Mouse (Mus musculus): ENCODE results near the gene Bag3. TPM values are rescaled to one million over a fixed set of nuclear protein-coding genes. Genes with fewer than 3 reads are reported as not detected.

The Bag3 gene
- polyA plus RNA-seq, 1 experiment from 2014 or later, result 3.7 TPM

DNA sequence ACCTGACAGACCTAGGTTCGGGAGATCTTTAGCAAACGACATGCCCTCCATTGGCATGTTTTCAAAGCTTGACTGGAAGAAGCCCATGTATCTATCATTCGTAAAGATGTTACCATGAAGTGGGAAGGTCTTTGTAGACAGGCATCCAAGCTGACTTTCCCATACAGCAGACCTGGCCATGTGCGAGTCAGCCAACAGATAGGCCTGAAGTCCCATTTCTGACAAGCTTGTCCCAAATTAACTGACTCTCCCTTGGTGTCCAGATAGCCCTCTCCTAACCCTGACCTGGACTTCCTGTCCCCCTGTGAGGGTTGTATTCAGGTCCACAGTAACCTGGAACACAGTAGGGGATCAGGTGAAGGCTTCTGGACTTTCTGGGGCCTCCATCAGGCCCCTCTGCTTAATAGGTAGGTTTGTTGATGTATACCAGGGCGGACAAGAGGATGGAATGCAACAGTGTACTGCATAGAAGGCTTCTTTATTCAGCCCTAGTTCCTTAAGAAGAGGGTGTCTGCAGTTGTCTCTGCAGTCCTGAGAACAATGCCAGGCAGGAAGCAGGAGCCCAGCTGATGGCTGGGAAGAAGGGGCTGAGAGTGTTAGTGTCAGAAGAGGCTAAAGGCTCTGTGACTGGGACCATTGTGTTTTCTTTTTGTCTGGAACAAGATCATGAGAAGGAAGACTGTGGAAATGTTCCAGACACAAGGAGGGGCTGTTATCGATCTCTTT is 9.2 kb downstream of the Bag3 start:
- 75% methylated on average over 6 of the region's 6 CpGs for WGBS (ENCODE audit: insufficient replicate concordance)
- no peaks in the 10 kb centered on the region for H3K27me3 ChIP-seq (ENCODE audit: insufficient read depth, low read length)
- no peak overlapping the region for H3K4me2 ChIP-seq (ENCODE audit: low read depth, low read length)
- DNase-seq (no peak), ATAC-seq (no peak)
- no peak overlapping the region for H3K4me3 ChIP-seq (ENCODE audit: low read depth, low read length)
- peaks cover 54% of the 10 kb centered on the region for H3K4me1 ChIP-seq (ENCODE audit: insufficient read depth)
- H3K9ac ChIP-seq (replicated peaks), result no peak overlapping the region
- no peaks in the 10 kb centered on the region for H3K36me3 ChIP-seq (replicated peaks; ENCODE audit: insufficient read depth, low read length)
- no peak for TF ChIP-seq EP300 (IDR thresholded peaks at IDR 0.05; ENCODE audit: low read depth)
- TF ChIP-seq CTCF (IDR thresholded peaks at IDR 0.05; ENCODE audit: low read depth), result no peak
- H3K27ac ChIP-seq (ENCODE audit: low read depth), result no peak overlapping the region
- H3K9me3 ChIP-seq (ENCODE audit: low read length), result no peaks in the 10 kb centered on the region

DNA sequence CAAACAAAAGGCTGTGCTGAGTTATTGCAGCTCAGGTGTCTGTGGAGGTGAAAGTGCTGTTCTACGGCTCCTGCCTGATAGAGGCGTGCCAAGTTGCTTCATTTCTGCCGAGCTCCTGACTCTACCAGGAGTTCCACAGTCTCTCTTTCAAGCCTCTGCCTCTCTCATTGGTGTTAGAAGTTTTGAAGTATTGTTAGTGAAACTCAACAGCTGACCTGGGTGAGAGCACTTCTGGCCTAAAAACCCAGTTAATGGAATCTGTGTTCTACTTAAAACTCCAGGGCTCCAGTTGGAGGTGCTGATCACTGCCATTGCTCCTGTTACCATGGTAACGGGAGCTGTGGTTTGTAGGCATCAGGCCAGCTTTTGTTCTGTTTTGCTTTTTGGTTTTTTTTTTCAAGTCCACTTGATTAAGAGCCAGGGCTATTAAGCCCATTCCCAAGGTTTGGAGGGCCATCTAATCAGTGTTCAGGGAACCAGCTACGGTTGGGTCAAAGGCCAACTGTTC is 11.6 kb downstream of the Bag3 start:
- Histone ChIP-seq H3K27me3 (ENCODE audit: insufficient read depth, low read length) (no peaks in the 10 kb centered on the region), H3K4me2 (ENCODE audit: low read depth, low read length) (0 out of 2 replicates have a peak overlapping the region, but pooled peaks have one; percentile 6), H3K27ac (ENCODE audit: low read depth) (no peak overlapping the region), H3K4me1 (ENCODE audit: insufficient read depth) (peaks cover 37% of the 10 kb centered on the region), H3K9ac (replicated peaks) (no peak overlapping the region), H3K4me3 (ENCODE audit: low read depth, low read length) (no peak overlapping the region), H3K9me3 (ENCODE audit: low read length) (no peaks in the 10 kb centered on the region), H3K36me3 (replicated peaks; ENCODE audit: insufficient read depth, low read length) (no peaks in the 10 kb centered on the region)
- WGBS (ENCODE audit: insufficient replicate concordance), result 41% methylated on average over 5 of the region's 5 CpGs
- TF ChIP-seq EP300 (IDR thresholded peaks at IDR 0.05; ENCODE audit: low read depth), result no peak
- no peak for TF ChIP-seq CTCF (IDR thresholded peaks at IDR 0.05; ENCODE audit: low read depth)
- ATAC-seq (peak; percentile 32; the same call in 1 of the 2 replicates), DNase-seq (no peak)

DNA sequence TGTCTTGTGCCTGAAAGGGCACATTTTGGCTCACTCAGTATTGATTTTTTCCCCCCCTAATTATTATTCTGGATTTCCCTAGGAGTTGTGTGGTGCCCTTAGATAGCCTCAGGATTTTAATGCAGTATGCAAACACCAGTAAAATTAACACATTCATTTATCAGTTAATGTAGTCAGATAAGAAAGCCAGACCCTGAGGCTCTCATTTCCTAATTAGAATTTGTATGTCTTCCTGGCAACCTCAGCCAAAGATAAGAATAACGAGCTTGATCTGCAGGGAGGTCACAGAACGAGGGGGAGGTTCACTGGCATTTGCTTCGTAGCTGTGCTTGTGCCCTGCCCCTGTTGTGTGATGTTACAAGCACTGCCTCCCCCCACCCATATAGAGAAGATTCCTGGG is 12.7 kb downstream of the Bag3 start:
- Histone ChIP-seq H3K9me3 (ENCODE audit: low read length) (no peaks in the 10 kb centered on the region), H3K4me1 (ENCODE audit: insufficient read depth) (peaks cover 37% of the 10 kb centered on the region), H3K27me3 (ENCODE audit: insufficient read depth, low read length) (no peaks in the 10 kb centered on the region), H3K27ac (ENCODE audit: low read depth) (no peak overlapping the region), H3K36me3 (replicated peaks; ENCODE audit: insufficient read depth, low read length) (no peaks in the 10 kb centered on the region), H3K4me3 (ENCODE audit: low read depth, low read length) (no peak overlapping the region), H3K9ac (replicated peaks) (no peak overlapping the region), H3K4me2 (ENCODE audit: low read depth, low read length) (no peak overlapping the region)
- TF ChIP-seq CTCF (IDR thresholded peaks at IDR 0.05; ENCODE audit: low read depth) (no peak), EP300 (IDR thresholded peaks at IDR 0.05; ENCODE audit: low read depth) (no peak)
- DNase-seq (no peak), ATAC-seq (no peak)
- WGBS (ENCODE audit: insufficient replicate concordance), result 37% methylated on average over 3 of the region's 3 CpGs

DNA sequence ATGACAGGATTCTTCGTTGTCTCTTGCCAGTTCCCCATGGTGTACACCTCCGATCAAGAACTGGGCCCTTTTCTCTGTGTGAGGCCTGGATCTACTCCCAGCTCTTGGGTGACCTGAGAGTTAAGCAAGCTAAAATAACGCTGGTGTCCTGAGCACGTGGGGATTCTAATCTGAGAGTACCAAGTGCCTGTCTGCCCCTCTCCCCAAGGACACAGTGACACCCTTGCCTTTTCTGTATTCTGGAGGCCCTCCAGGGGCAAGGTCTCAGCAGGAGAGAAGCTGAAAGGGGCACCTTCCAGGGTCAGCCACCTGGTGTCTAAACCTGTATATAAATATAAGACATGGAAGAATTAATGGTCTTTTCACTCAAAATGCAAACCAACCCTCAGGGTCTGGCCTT is 14.3 kb downstream of the Bag3 start:
- no peaks in the 10 kb centered on the region for H3K27me3 ChIP-seq (ENCODE audit: insufficient read depth, low read length)
- peaks cover 28% of the 10 kb centered on the region for H3K4me1 ChIP-seq (ENCODE audit: insufficient read depth)
- no peak overlapping the region for H3K4me3 ChIP-seq (ENCODE audit: low read depth, low read length)
- TF ChIP-seq CTCF (IDR thresholded peaks at IDR 0.05; ENCODE audit: low read depth) (no peak), EP300 (IDR thresholded peaks at IDR 0.05; ENCODE audit: low read depth) (no peak)
- H3K36me3 ChIP-seq (replicated peaks; ENCODE audit: insufficient read depth, low read length), result 0 out of 2 replicates have a peak, but pooled peaks cover 3% of the 10 kb centered on the region
- no peak overlapping the region for H3K27ac ChIP-seq (ENCODE audit: low read depth)
- H3K9me3 ChIP-seq (ENCODE audit: low read length), result no peaks in the 10 kb centered on the region
- 70% methylated on average over 4 of the region's 4 CpGs for whole genome bisulfite sequencing (ENCODE audit: insufficient replicate concordance)
- H3K9ac ChIP-seq (replicated peaks), result no peak overlapping the region
- ATAC-seq (no peak), DNase-seq (no peak)
- no peak overlapping the region for H3K4me2 ChIP-seq (ENCODE audit: low read depth, low read length)

DNA sequence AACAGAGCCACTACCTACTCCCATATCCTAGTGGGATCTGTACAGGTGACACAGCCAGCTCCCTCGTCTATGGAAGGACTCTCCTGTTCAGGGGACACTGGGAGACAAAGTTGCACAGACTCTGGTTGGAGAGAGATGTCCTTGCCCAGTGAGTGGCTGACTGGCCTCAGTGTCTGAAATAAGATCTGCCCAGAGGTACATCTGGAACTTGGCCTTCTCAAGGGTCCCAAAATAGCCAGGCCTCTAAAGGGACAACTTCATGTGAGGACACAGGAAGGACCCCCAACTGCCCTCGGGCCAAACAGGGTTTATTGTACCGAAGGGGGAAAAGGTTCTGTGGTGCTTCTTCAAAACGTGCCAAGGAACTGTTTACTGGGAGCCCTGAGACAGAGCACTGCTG is 14.8 kb downstream of the Bag3 start:
- no peak overlapping the region for H3K4me3 ChIP-seq (ENCODE audit: low read depth, low read length)
- TF ChIP-seq CTCF (IDR thresholded peaks at IDR 0.05; ENCODE audit: low read depth) (no peak), EP300 (IDR thresholded peaks at IDR 0.05; ENCODE audit: low read depth) (no peak)
- no peak overlapping the region for H3K4me2 ChIP-seq (ENCODE audit: low read depth, low read length)
- ATAC-seq (no peak), DNase-seq (no peak)
- H3K4me1 ChIP-seq (ENCODE audit: insufficient read depth), result peaks cover 28% of the 10 kb centered on the region
- H3K27me3 ChIP-seq (ENCODE audit: insufficient read depth, low read length), result no peaks in the 10 kb centered on the region
- no peaks in the 10 kb centered on the region for H3K9me3 ChIP-seq (ENCODE audit: low read length)
- WGBS (ENCODE audit: insufficient replicate concordance), result 62% methylated on average over 4 of the region's 4 CpGs
- 0 out of 2 replicates have a peak, but pooled peaks cover 5% of the 10 kb centered on the region for H3K36me3 ChIP-seq (replicated peaks; ENCODE audit: insufficient read depth, low read length)
- no peak overlapping the region for H3K27ac ChIP-seq (ENCODE audit: low read depth)
- H3K9ac ChIP-seq (replicated peaks), result no peak overlapping the region

DNA sequence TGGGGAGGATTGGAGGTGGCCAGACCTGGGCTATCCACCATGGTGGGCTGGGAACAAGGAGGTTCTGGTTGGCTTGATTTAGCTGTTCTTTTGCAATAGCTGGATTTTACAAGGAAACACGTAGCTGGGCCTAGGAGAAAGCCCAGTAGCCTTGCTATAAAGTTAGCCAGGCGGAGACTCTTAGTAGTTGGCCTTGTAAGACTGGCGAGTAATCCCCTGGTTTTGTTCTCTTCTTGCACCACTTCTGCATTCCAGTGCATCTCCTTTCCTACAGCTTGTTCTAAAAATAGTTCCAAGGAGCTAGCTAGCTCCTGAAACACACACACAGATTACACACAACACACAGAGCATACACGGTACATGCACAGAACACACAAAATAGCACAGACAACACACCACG is 15.4 kb downstream of the Bag3 start:
- no peaks in the 10 kb centered on the region for H3K27me3 ChIP-seq (ENCODE audit: insufficient read depth, low read length)
- no peaks in the 10 kb centered on the region for H3K9me3 ChIP-seq (ENCODE audit: low read length)
- 77% methylated on average over 5 of the region's 5 CpGs for WGBS (ENCODE audit: insufficient replicate concordance)
- H3K4me2 ChIP-seq (ENCODE audit: low read depth, low read length), result no peak overlapping the region
- H3K27ac ChIP-seq (ENCODE audit: low read depth), result no peak overlapping the region
- H3K4me3 ChIP-seq (ENCODE audit: low read depth, low read length), result no peak overlapping the region
- TF ChIP-seq EP300 (IDR thresholded peaks at IDR 0.05; ENCODE audit: low read depth) (no peak), CTCF (IDR thresholded peaks at IDR 0.05; ENCODE audit: low read depth) (no peak)
- no peak overlapping the region for H3K9ac ChIP-seq (replicated peaks)
- H3K36me3 ChIP-seq (replicated peaks; ENCODE audit: insufficient read depth, low read length), result 0 out of 2 replicates have a peak, but pooled peaks cover 6% of the 10 kb centered on the region
- H3K4me1 ChIP-seq (ENCODE audit: insufficient read depth), result peaks cover 28% of the 10 kb centered on the region
- no peak for ATAC-seq
- DNase-seq, result no peak

Measured in liver, postnatal 0 days (tissue).